Mouse (Mus musculus) heart, adult 9 months (tissue): ENCODE measurements at regions not wholly inside any gene's neighbourhood (a gene's known extent, or its start where the extent isn't known, plus 50 kb on each side); places are given as distances from the start of the nearest gene placed in this dataset.
A peak's percentile ranks its signal among the peaks of the same experiment; 100 is the strongest.

Source experiments
- DNase-seq, 2 experiments: peaks; one replicate each; pipeline ENCODE4 v3.0.0; 2022; ENCODE audit warnings: low spot score in 2 of 2

- no peak for DNase-seq
These were observed 59.7 kb downstream of the Prlhr start for GRCm38 (mm10) chr19:60408436-60408835.

- no peak for DNase-seq
These were observed 68.7 kb downstream of the Prlhr start for GRCm38 (mm10) chr19:60399425-60399824.

GRCm38 (mm10) chr19:60397666-60398065 is 70.4 kb downstream of the Prlhr start:
- no peak for DNase-seq

GRCm38 (mm10) chr19:60396604-60397003 is 71.5 kb downstream of the Prlhr start:
- DNase-seq, result no peak

GRCm38 (mm10) chr19:60386563-60387241 is 81.4 kb downstream of the Prlhr start:
- DNase-seq, result no peak

- DNase-seq, result no peak
These were observed 83.4 kb downstream of the Prlhr start for GRCm38 (mm10) chr19:60384721-60385120.

- DNase-seq, result no peak
These were observed 85.4 kb downstream of the Prlhr start for GRCm38 (mm10) chr19:60382661-60383060.

GRCm38 (mm10) chr19:60379030-60379605 is 89.0 kb downstream of the Prlhr start:
- no peak for DNase-seq

GRCm38 (mm10) chr19:60363988-60364599 is 104.0 kb downstream of the Prlhr start:
- DNase-seq, result no peak

GRCm38 (mm10) chr19:60344911-60345310 is 118.4 kb upstream of the Fam204a start:
- DNase-seq, result no peak

GRCm38 (mm10) chr19:60341485-60341884 is 115.0 kb upstream of the Fam204a start:
- peak in 1 of 2 experiments; percentile 2 for DNase-seq

GRCm38 (mm10) chr19:60340234-60340633 is 113.7 kb upstream of the Fam204a start:
- DNase-seq, result no peak

GRCm38 (mm10) chr19:60334521-60334920 is 108.0 kb upstream of the Fam204a start:
- no peak for DNase-seq

GRCm38 (mm10) chr19:60328295-60328694 is 101.8 kb upstream of the Fam204a start:
- DNase-seq, result no peak

GRCm38 (mm10) chr19:60325612-60326011 is 99.1 kb upstream of the Fam204a start:
- no peak for DNase-seq

- DNase-seq, result no peak
These were observed 98.6 kb upstream of the Fam204a start for GRCm38 (mm10) chr19:60325112-60325511.

- DNase-seq, result peak; percentile 6 to 30
These were observed 84.1 kb upstream of the Fam204a start for GRCm38 (mm10) chr19:60310591-60310990.

- no peak for DNase-seq
These were observed 75.9 kb upstream of the Fam204a start for GRCm38 (mm10) chr19:60302371-60302770.

- no peak for DNase-seq
These were observed 74.4 kb upstream of the Fam204a start for GRCm38 (mm10) chr19:60300891-60301290.

GRCm38 (mm10) chr19:60290244-60290643 is 63.7 kb upstream of the Fam204a start:
- no peak for DNase-seq

GRCm38 (mm10) chr19:60286810-60287396 is 60.4 kb upstream of the Fam204a start:
- no peak for DNase-seq

GRCm38 (mm10) chr19:60284901-60285300 is 58.4 kb upstream of the Fam204a start:
- no peak for DNase-seq
